Mouse (Mus musculus) neural tube, embryonic 14.5 days (tissue): ENCODE measurements at regions not wholly inside any gene's neighbourhood (a gene's known extent, or its start where the extent isn't known, plus 50 kb on each side); places are given as distances from the start of the nearest gene placed in this dataset.

Experiments used
- ATAC-seq: fragments of 200-750 bp; cut with Nextera tagmentation; 2 replicates; pipeline ENCODE4 v1.8.0; 2017; ENCODE audit warnings: low read depth, mild to moderate bottlenecking, moderate TSS enrichment, moderate library complexity
- H3K27ac ChIP-seq: fragments of 300-500 bp; sonication (generic); 2 replicates; pipeline ENCODE4 v1.5.1; 2014; ENCODE audit warnings: low read depth, mild to moderate bottlenecking, control low read depth, low read length, moderate library complexity, mixed read lengths
- H3K27me3 ChIP-seq: fragments of 300-500 bp; sonication (generic); 2 replicates; pipeline ENCODE4 v1.6.1; 2014; ENCODE audit warnings: low read length; ENCODE audit not compliant: control insufficient read depth, insufficient read depth
- H3K36me3 ChIP-seq: fragments of 300-500 bp; sonication (generic); 2 replicates; pipeline ENCODE4 v1.6.1; 2014; ENCODE audit warnings: low read length, mixed read lengths; ENCODE audit not compliant: control insufficient read depth, insufficient read depth
- H3K4me1 ChIP-seq: fragments of 300-500 bp; sonication (generic); 2 replicates; pipeline ENCODE4 v1.6.1; 2014; ENCODE audit warnings: low read length; ENCODE audit not compliant: control insufficient read depth, insufficient read depth
- H3K4me2 ChIP-seq: fragments of 300-500 bp; sonication (generic); 2 replicates; pipeline ENCODE4 v1.6.1; 2014; ENCODE audit warnings: mild to moderate bottlenecking, low read depth, low read length, control low read depth
- H3K4me3 ChIP-seq: fragments of 300-500 bp; sonication (generic); 2 replicates; pipeline ENCODE4 v1.5.1; 2014; ENCODE audit warnings: low read depth, low read length, control low read depth, mixed read lengths
- H3K9ac ChIP-seq: fragments of 300-500 bp; sonication (generic); replicated peaks from 2 replicates; pipeline ENCODE4 v1.6.1; 2014; ENCODE audit warnings: low read depth, mild to moderate bottlenecking, control low read depth, low read length, mixed read lengths
- H3K9me3 ChIP-seq: fragments of 300-500 bp; sonication (generic); 2 replicates; pipeline ENCODE4 v1.6.1; 2016; ENCODE audit warnings: low read length; ENCODE audit not compliant: control insufficient read depth
- WGBS: fragments of 180-500 bp; shearing (Covaris S2); extraction: QIAGEN DNeasy Blood & Tissue Kit; methylation state at CpG from one replicate; pipeline ENCODE4 v1.1.7; 2014; 5-methylcytosine and 5-hydroxymethylcytosine counted together

DNA sequence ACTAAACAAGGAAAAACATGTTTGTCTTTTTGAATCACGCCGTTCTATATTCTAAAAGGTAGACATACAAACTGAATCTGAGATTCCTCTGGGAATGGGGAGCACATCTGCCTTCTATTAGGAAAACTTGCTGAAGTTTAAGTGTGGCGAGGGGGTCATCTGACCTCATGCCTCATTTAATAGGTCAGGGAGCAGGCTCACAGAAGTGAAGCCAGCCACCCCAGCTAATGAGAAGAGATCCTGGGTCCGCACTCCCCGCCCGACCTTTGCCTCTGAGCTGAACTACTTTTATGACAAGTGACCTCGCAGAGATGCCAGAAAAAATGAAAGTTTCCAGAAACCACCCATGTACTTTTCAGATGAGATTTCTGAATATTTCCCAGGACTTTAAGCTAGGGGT is 322.1 kb upstream of the Pbx1 start:
- no peaks in the 10 kb centered on the region for H3K36me3 ChIP-seq
- H3K27ac ChIP-seq, result no peak overlapping the region
- H3K4me1 ChIP-seq, result no peaks in the 10 kb centered on the region
- no peak overlapping the region for H3K4me3 ChIP-seq
- no peaks in the 10 kb centered on the region for H3K27me3 ChIP-seq
- no peak overlapping the region for H3K9ac ChIP-seq
- no peak overlapping the region for H3K4me2 ChIP-seq
- no peak for ATAC-seq
- WGBS, result 57% methylated on average over 7 of the region's 7 CpGs
- no peaks in the 10 kb centered on the region for H3K9me3 ChIP-seq

- WGBS, result 66% methylated on average over 1 of the region's 1 CpGs
- no peaks in the 10 kb centered on the region for H3K36me3 ChIP-seq
- no peak for ATAC-seq
These were observed 311.4 kb upstream of the Pbx1 start for GRCm38 (mm10) chr1:168743435-168743834.

GRCm38 (mm10) chr1:168738005-168738404 is 305.9 kb upstream of the Pbx1 start:
- 58% methylated on average over 3 of the region's 3 CpGs for WGBS

More at GRCm38 (mm10) chr1:168743435-168743834, 311.4 kb upstream of the Pbx1 start:
- no peak overlapping the region for H3K27ac ChIP-seq
- no peaks in the 10 kb centered on the region for H3K9me3 ChIP-seq
- no peak overlapping the region for H3K4me3 ChIP-seq
- H3K4me1 ChIP-seq, result no peaks in the 10 kb centered on the region
- no peaks in the 10 kb centered on the region for H3K27me3 ChIP-seq
- H3K9ac ChIP-seq, result no peak overlapping the region
- H3K4me2 ChIP-seq, result no peak overlapping the region

DNA sequence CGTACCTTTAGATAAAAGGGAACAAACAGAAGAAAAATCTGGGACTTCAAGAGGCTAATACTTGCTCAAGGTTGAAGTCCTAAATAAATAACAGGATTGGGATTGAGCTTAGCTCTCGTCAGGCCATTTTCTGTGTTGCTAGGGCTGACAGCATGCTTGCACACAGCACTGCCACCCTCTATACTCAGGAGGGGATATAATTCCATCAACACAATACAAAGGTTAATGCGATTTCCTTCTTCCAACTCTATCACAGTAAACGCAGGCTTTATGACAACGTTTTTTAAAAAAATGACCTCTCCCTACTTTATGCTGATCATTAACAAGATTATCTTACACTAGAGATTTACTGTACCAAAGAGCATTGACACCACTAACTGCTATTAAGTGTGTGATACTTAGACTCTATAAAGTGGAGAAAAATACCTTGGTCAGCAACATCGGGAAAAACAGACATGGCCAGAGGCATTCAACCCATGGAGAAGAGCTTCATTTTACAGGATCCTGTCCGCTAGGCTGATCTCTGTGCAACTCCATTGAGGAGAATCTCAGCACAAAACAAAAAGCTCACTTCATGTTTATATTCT is 305.3 kb upstream of the Pbx1 start:
- Histone ChIP-seq H3K4me2 (no peak overlapping the region), H3K36me3 (no peaks in the 10 kb centered on the region), H3K4me1 (no peaks in the 10 kb centered on the region), H3K27me3 (no peaks in the 10 kb centered on the region), H3K27ac (no peak overlapping the region), H3K9ac (no peak overlapping the region), H3K9me3 (no peaks in the 10 kb centered on the region), H3K4me3 (no peak overlapping the region)
- WGBS, result 69% methylated on average over 7 of the region's 7 CpGs
- no peak for ATAC-seq

More at GRCm38 (mm10) chr1:168738005-168738404, 305.9 kb upstream of the Pbx1 start:
- Histone ChIP-seq H3K4me1 (no peaks in the 10 kb centered on the region), H3K9ac (no peak overlapping the region), H3K27ac (no peak overlapping the region), H3K27me3 (no peaks in the 10 kb centered on the region), H3K9me3 (no peaks in the 10 kb centered on the region), H3K36me3 (no peaks in the 10 kb centered on the region), H3K4me2 (no peak overlapping the region), H3K4me3 (no peak overlapping the region)
- no peak for ATAC-seq

- ATAC-seq, result no peak
- H3K4me3 ChIP-seq, result no peak overlapping the region
- H3K27me3 ChIP-seq, result no peaks in the 10 kb centered on the region
- H3K4me1 ChIP-seq, result no peaks in the 10 kb centered on the region
- no peaks in the 10 kb centered on the region for H3K9me3 ChIP-seq
- no peak overlapping the region for H3K27ac ChIP-seq
- WGBS, result 56% methylated on average over 5 of the region's 5 CpGs
- H3K4me2 ChIP-seq, result no peak overlapping the region
- H3K36me3 ChIP-seq, result no peaks in the 10 kb centered on the region
- no peak overlapping the region for H3K9ac ChIP-seq
These were observed 301.0 kb upstream of the Pbx1 start for GRCm38 (mm10) chr1:168733066-168733465.

DNA sequence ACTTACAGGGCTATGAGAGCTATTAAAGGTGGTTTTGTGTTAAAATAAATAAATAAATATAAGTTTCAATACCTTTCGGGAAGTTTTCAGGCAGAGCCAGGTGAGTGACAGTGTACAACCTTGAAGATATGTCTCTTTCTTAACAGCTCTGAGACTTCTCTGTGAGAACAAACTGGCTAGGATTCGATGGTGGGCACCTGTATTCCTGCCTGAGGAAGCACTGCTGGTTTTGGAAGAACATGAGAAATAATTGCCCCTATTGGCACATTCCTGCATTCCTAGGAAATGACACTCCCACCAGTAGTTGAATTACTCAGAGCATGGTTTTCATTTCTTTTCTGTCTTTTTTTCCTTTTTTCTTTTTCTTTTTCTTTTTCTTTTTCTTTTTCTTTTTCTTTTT is 277.8 kb upstream of the Pbx1 start:
- H3K9me3 ChIP-seq, result no peaks in the 10 kb centered on the region
- no peak for ATAC-seq

GRCm38 (mm10) chr1:168709017-168709681 is 277.1 kb upstream of the Pbx1 start:
- H3K9ac ChIP-seq, result no peak overlapping the region
- 0 out of 2 replicates have a peak overlapping the region, but pooled peaks have one; percentile 28 for H3K27ac ChIP-seq
- H3K36me3 ChIP-seq, result no peaks in the 10 kb centered on the region
- no peaks in the 10 kb centered on the region for H3K4me1 ChIP-seq
- WGBS, result 8% methylated on average over 21 of the region's 21 CpGs
- no peaks in the 10 kb centered on the region for H3K27me3 ChIP-seq
- peak overlapping the region; percentile 23; the same call in 1 of the 2 replicates for H3K4me2 ChIP-seq
- no peak overlapping the region for H3K4me3 ChIP-seq
- ATAC-seq, result peak; percentile 56; the same call in 1 of the 2 replicates
- no peaks in the 10 kb centered on the region for H3K9me3 ChIP-seq

More for the DNA sequence above, 277.8 kb upstream of the Pbx1 start:
- 71% methylated on average over 2 of the region's 2 CpGs for WGBS
- H3K9ac ChIP-seq, result no peak overlapping the region
- H3K4me3 ChIP-seq, result no peak overlapping the region
- no peak overlapping the region for H3K27ac ChIP-seq
- no peaks in the 10 kb centered on the region for H3K36me3 ChIP-seq
- H3K4me1 ChIP-seq, result no peaks in the 10 kb centered on the region
- no peak overlapping the region for H3K4me2 ChIP-seq
- H3K27me3 ChIP-seq, result no peaks in the 10 kb centered on the region

GRCm38 (mm10) chr1:168708161-168708865 is 276.2 kb upstream of the Pbx1 start:
- H3K9me3 ChIP-seq, result no peaks in the 10 kb centered on the region
- no peaks in the 10 kb centered on the region for H3K36me3 ChIP-seq
- no peak overlapping the region for H3K9ac ChIP-seq
- ATAC-seq, result no peak
- H3K4me3 ChIP-seq, result no peak overlapping the region
- no peaks in the 10 kb centered on the region for H3K4me1 ChIP-seq
- WGBS, result 14% methylated on average over 11 of the region's 11 CpGs
- H3K4me2 ChIP-seq, result no peak overlapping the region
- H3K27ac ChIP-seq, result no peak overlapping the region
- H3K27me3 ChIP-seq, result no peaks in the 10 kb centered on the region

DNA sequence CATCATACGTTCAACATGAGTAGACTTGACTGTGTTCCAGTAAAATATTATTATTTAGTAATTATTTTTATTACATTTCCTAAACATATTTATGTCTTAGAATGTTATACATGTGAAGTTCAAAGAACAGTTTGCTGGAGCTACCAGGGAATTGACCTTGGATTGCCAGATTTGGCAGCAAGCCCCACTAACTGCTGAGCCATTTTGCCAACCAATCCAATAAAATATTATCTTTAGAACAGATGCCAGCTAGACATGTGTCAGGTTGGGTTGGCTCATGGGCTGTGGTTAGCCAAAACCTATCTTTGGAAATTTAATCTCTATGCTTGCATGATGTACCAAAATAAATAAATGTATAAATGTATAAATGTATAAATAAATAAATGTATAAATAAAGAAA is 265.3 kb upstream of the Pbx1 start:
- ATAC-seq, result no peak
- 98% methylated on average over 1 of the region's 1 CpGs for WGBS
- Histone ChIP-seq H3K9ac (no peak overlapping the region), H3K27ac (no peak overlapping the region), H3K9me3 (no peaks in the 10 kb centered on the region), H3K4me3 (no peak overlapping the region), H3K4me1 (no peaks in the 10 kb centered on the region), H3K27me3 (no peaks in the 10 kb centered on the region), H3K36me3 (no peaks in the 10 kb centered on the region), H3K4me2 (no peak overlapping the region)
